Mouse (Mus musculus) liver, embryonic 16.5 days (tissue): ENCODE measurements around the gene Olfr299. TPM values are rescaled to one million over a fixed set of nuclear protein-coding genes. Genes with fewer than 3 reads are reported as not detected.

Experiments used
- ATAC-seq: fragments of 200-750 bp; cut with Nextera tagmentation; 2 replicates; pipeline ENCODE4 v1.8.0; 2017; ENCODE audit warnings: low read depth, mild to moderate bottlenecking, moderate number of reproducible peaks, moderate library complexity
- H3K27ac ChIP-seq: fragments of 300-500 bp; sonication (generic); 2 replicates; pipeline ENCODE4 v1.5.1; 2014; ENCODE audit warnings: mild to moderate bottlenecking, low read length
- H3K27me3 ChIP-seq: fragments of 300-500 bp; sonication (generic); 2 replicates; pipeline ENCODE4 v1.6.1; 2014; ENCODE audit warnings: low read depth, low read length, mixed read lengths; ENCODE audit not compliant: control insufficient read depth, insufficient read depth
- H3K36me3 ChIP-seq: fragments of 300-500 bp; sonication (generic); 2 replicates; pipeline ENCODE4 v1.6.1; 2014; ENCODE audit warnings: mild to moderate bottlenecking; ENCODE audit not compliant: control insufficient read depth, insufficient read depth
- H3K4me1 ChIP-seq: fragments of 300-500 bp; sonication (generic); 2 replicates; pipeline ENCODE4 v1.6.1; 2014; ENCODE audit warnings: low read depth, low read length, mixed read lengths; ENCODE audit not compliant: control insufficient read depth
- H3K4me2 ChIP-seq: fragments of 300-500 bp; sonication (generic); 2 replicates; pipeline ENCODE4 v1.6.1; 2014; ENCODE audit warnings: low read depth, low read length, mixed read lengths
- H3K4me3 ChIP-seq: fragments of 300-500 bp; sonication (generic); 2 replicates; pipeline ENCODE4 v1.5.1; 2014; ENCODE audit warnings: low read depth, mild to moderate bottlenecking, low read length
- H3K9ac ChIP-seq: fragments of 300-500 bp; sonication (generic); 2 replicates; pipeline ENCODE4 v1.6.1; 2014; ENCODE audit warnings: low read depth, low read length
- H3K9me3 ChIP-seq: fragments of 300-500 bp; sonication (generic); replicated peaks from 2 replicates; pipeline ENCODE4 v1.6.1; 2016; ENCODE audit warnings: low read length; ENCODE audit not compliant: control insufficient read depth
- WGBS: fragments of 180-500 bp; shearing (Covaris S2); extraction: QIAGEN DNeasy Blood & Tissue Kit; methylation state at CpG from one replicate; pipeline ENCODE4 v1.1.7; 2014; ENCODE audit not compliant: insufficient replicate concordance; 5-methylcytosine and 5-hydroxymethylcytosine counted together
- polyA plus RNA-seq: library from polyadenylated mRNA; unstranded; fragments of >200 nt; fragmentation: Nextera tagmentation; extraction: Ambion mirVana; gene quantifications from 2 replicates; pipeline ENCODE4 v1.2.1, GENCODE M21; 2015

The Olfr299 gene
- polyA plus RNA-seq, result not detected in 2 replicates

DNA sequence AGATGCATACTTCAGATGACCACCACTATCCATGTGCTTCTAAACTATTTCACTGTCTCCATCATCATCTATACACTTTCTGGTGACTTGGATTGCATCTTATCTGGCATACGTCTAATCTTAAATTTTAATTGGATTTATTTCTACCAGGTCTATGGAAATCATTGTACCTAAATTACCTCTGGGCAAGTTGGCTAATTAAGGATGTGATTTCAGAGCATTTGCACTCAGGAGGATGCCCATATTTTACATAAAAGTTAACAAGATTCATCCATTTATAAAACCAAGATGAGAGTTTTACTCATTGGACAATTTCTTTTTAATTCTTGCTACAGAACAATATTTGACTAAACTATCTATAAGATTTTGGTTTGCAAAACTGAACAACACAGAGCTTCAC lies at the start of gene Olfr299:
TSS of gene Olfr299 (plus strand) at position 301 of the 400 bp plus-strand sequence.
- no peak for ATAC-seq
- Histone ChIP-seq H3K27ac (no peak within 1 kb of the TSS), H3K4me2 (no peak within 1 kb of the TSS), H3K4me1 (no peaks in the 10 kb centered on the region), H3K27me3 (no peaks in the 10 kb centered on the region), H3K4me3 (no peak within 1 kb of the TSS), H3K36me3 (no peaks in the 10 kb centered on the region), H3K9ac (no peak within 1 kb of the TSS), H3K9me3 (no peaks in the 10 kb centered on the region)
- WGBS, result 62% methylated on average over 1 of the region's 1 CpGs

DNA sequence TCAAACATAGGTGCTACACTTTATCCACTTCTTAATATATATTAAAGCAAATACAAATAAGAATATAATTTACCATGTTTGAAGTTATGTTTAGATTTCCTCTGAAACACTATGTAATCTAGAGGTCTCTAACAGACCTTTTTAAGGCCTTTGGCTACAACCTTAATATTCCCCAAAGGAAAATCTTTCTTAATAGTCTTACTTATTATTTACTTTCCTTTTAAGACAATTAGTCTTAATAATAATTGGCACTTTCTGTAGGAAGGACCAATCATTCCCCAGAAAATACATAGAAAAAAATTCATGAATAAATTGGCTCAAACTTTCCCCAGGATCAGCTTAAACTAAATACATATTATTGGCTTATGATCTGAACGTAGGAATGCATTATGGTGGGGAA lies 32.7 kb downstream of the Olfr299 start, which contains the start of gene Olfr298:
TSS of gene Olfr298 (minus strand) at position 101 of the 400 bp plus-strand sequence.
- Histone ChIP-seq H3K36me3 (no peaks in the 10 kb centered on the region), H3K9me3 (no peaks in the 10 kb centered on the region), H3K4me2 (no peak within 1 kb of the TSS), H3K4me1 (no peaks in the 10 kb centered on the region), H3K9ac (no peak within 1 kb of the TSS), H3K4me3 (no peak within 1 kb of the TSS), H3K27ac (no peak within 1 kb of the TSS), H3K27me3 (no peaks in the 10 kb centered on the region)
- 54% methylated on average over 1 of the region's 1 CpGs for WGBS
- ATAC-seq, result no peak

Other genes with a start within 250 kb of the Olfr299 start
- gene Vmn2r76, start 213.6 kb upstream of the Olfr299 start, polyA plus RNA-seq, result not detected in 2 replicates
- not detected in 2 replicates for gene Olfr310, start 182.7 kb upstream of the Olfr299 start, polyA plus RNA-seq
- not detected in 2 replicates for gene Olfr309, start 146.2 kb upstream of the Olfr299 start, polyA plus RNA-seq
- gene Olfr308, start 134.3 kb upstream of the Olfr299 start, polyA plus RNA-seq, result not detected in 2 replicates
- gene Olfr307, start 122.3 kb upstream of the Olfr299 start, polyA plus RNA-seq, result not detected in 2 replicates
- not detected in 2 replicates for gene Olfr305, start 93.0 kb upstream of the Olfr299 start, polyA plus RNA-seq
- gene Olfr304, start 73.3 kb upstream of the Olfr299 start, polyA plus RNA-seq, result not detected in 2 replicates
- gene Olfr303, start 62.1 kb upstream of the Olfr299 start, polyA plus RNA-seq, result not detected in 2 replicates
- gene Olfr301, start 56.1 kb upstream of the Olfr299 start, polyA plus RNA-seq, result not detected in 2 replicates
- gene Olfr298, start 32.6 kb downstream of the Olfr299 start, polyA plus RNA-seq, result not detected in 2 replicates
- not detected in 2 replicates for gene Olfr297, start 60.0 kb downstream of the Olfr299 start, polyA plus RNA-seq
- not detected in 2 replicates for gene Olfr295, start 123.9 kb downstream of the Olfr299 start, polyA plus RNA-seq
- not detected in 2 replicates for gene Olfr294, start 156.7 kb downstream of the Olfr299 start, polyA plus RNA-seq
- gene Olfr293, start 189.1 kb downstream of the Olfr299 start, polyA plus RNA-seq, result not detected in 2 replicates
- not detected in 2 replicates for gene Olfr292, start 228.4 kb downstream of the Olfr299 start, polyA plus RNA-seq